Comparison of ENCODE assay signal across 8 mouse cellular contexts in the genomic region with DNA sequence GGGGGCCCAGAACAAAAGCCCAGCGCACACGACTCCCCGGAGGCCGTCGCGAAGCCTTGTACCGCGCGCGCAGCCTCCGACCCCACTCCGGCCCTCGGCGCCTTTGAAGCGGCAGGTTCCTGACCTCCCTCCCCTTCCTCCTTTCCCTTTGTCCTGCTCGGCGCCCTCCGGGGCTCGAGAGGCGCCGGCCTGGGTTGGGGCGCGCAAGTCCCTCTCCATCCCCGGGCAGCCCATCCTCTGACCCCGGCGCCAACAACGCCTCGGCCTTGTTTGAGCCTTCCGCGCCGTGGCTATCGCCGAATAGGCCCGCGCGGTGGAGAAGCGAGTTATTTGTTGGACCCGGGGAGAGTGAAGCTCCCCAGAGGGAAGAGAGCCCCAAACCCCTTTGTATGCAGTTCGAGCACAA. TPM values are rescaled to one million over a fixed set of nuclear protein-coding genes. Genes with fewer than 3 reads are reported as not detected.
DNase-seq lines count a peak whose midpoint lies in the region; ATAC-seq and TF ChIP-seq lines count a peak whose summit lies in the region.

No protein-coding gene starts in this region.

- peak; percentile 25 for DNase-seq in CD4-positive, CD25-positive, alpha-beta regulatory T cell, adult 2 months (ENCODE audit: low read depth, low spot score)
- DNase-seq in retina, postnatal 1 day: peak; percentile 78
- DNase-seq in retina, embryonic 14.5 days (ENCODE audit: low spot score): no peak
- peak; percentile 86 for DNase-seq in forebrain, embryonic 11.5 days (ENCODE audit: low spot score)
- no peak for DNase-seq in midbrain, embryonic 11.5 days (ENCODE audit: low spot score, missing footprints)
- DNase-seq in left cerebral cortex, adult 8-10 months (ENCODE audit: low spot score in 2 of 2): no peak

- H3K4me3 ChIP-seq in forebrain, embryonic 11.5 days (ENCODE audit: low read depth, low read length): peak overlapping the region; percentile 96
- peak overlapping the region; percentile 82 for H3K4me3 ChIP-seq in intestine, postnatal 0 days (ENCODE audit: low read depth, low read length)
- H3K4me3 ChIP-seq in midbrain, embryonic 11.5 days (ENCODE audit: low read depth, low read length): peak overlapping the region; percentile 97

- no peaks in the 10 kb centered on the region for H3K9me3 ChIP-seq in forebrain, embryonic 11.5 days (ENCODE audit: control insufficient read depth, low read length)
- no peaks in the 10 kb centered on the region for H3K9me3 ChIP-seq in intestine, postnatal 0 days (ENCODE audit: control insufficient read depth)
- no peaks in the 10 kb centered on the region for H3K9me3 ChIP-seq in midbrain, embryonic 11.5 days (ENCODE audit: control insufficient read depth, low read length)

- WGBS in forebrain, embryonic 11.5 days: under 1% methylated on average over 39 of the region's 39 CpGs
- WGBS in intestine, postnatal 0 days: under 1% methylated on average over 34 of the region's 39 CpGs
- WGBS in midbrain, embryonic 11.5 days: 0% methylated on average over 38 of the region's 39 CpGs

- H3K27me3 ChIP-seq in forebrain, embryonic 11.5 days (ENCODE audit: control insufficient read depth, insufficient read depth, low read length): no peaks in the 10 kb centered on the region
- no peaks in the 10 kb centered on the region for H3K27me3 ChIP-seq in intestine, postnatal 0 days (replicated peaks; ENCODE audit: control insufficient read depth, insufficient read depth, low read length)
- no peaks in the 10 kb centered on the region for H3K27me3 ChIP-seq in midbrain, embryonic 11.5 days (ENCODE audit: control insufficient read depth, insufficient read depth, low read length)

- TF ChIP-seq CTCF in intestine, postnatal 0 days (IDR thresholded peaks at IDR 0.05; ENCODE audit: low read depth): no peak

- peak overlapping the region; percentile 100 for H3K9ac ChIP-seq in forebrain, embryonic 11.5 days (ENCODE audit: low read length)
- peak overlapping the region; percentile 97 for H3K9ac ChIP-seq in intestine, postnatal 0 days (ENCODE audit: low read depth, low read length)
- peak overlapping the region; percentile 100 for H3K9ac ChIP-seq in midbrain, embryonic 11.5 days (ENCODE audit: low read length)

- H3K27ac ChIP-seq in forebrain, embryonic 11.5 days (ENCODE audit: low read depth, low read length): peak overlapping the region; percentile 99
- H3K27ac ChIP-seq in intestine, postnatal 0 days (ENCODE audit: low read depth, low read length): peak overlapping the region; percentile 84
- H3K27ac ChIP-seq in midbrain, embryonic 11.5 days (ENCODE audit: low read depth, low read length): peak overlapping the region; percentile 97

- H3K36me3 ChIP-seq in forebrain, embryonic 11.5 days (ENCODE audit: control insufficient read depth, insufficient read depth, low read length): no peaks in the 10 kb centered on the region
- H3K36me3 ChIP-seq in intestine, postnatal 0 days (ENCODE audit: control insufficient read depth, insufficient read depth): no peaks in the 10 kb centered on the region
- no peaks in the 10 kb centered on the region for H3K36me3 ChIP-seq in midbrain, embryonic 11.5 days (ENCODE audit: control insufficient read depth, insufficient read depth, low read length)

- peaks cover 13% of the 10 kb centered on the region for H3K4me1 ChIP-seq in forebrain, embryonic 11.5 days (replicated peaks; ENCODE audit: control insufficient read depth, insufficient read depth, low read length)
- peaks cover 9% of the 10 kb centered on the region; the same call in 1 of the 2 replicates for H3K4me1 ChIP-seq in intestine, postnatal 0 days (replicated peaks; ENCODE audit: control insufficient read depth, insufficient read depth, low read length)
- peaks cover 18% of the 10 kb centered on the region for H3K4me1 ChIP-seq in midbrain, embryonic 11.5 days (ENCODE audit: control insufficient read depth, insufficient read depth, low read length)

- peak overlapping the region; percentile 78 for H3K4me2 ChIP-seq in forebrain, embryonic 11.5 days (ENCODE audit: low read depth, low read length, severe bottlenecking)
- H3K4me2 ChIP-seq in intestine, postnatal 0 days (replicated peaks; ENCODE audit: low read depth): peak overlapping the region; percentile 97
- H3K4me2 ChIP-seq in midbrain, embryonic 11.5 days: peak overlapping the region; percentile 79

- ATAC-seq in CD4-positive, CD25-positive, alpha-beta regulatory T cell, adult 4 months: no peak
- ATAC-seq in forebrain, embryonic 11.5 days (replicated peaks; ENCODE audit: low FRiP score): no peak
- no peak for ATAC-seq in intestine, postnatal 0 days
- peak; percentile 1; the same call in 1 of the 2 replicates for ATAC-seq in midbrain, embryonic 11.5 days (ENCODE audit: low FRiP score)

RNA-seq across cellular contexts. Expression of a gene that starts 2.0 kb away (rescaled TPM):
- polyA plus RNA-seq in CD4-positive, CD25-positive, alpha-beta regulatory T cell, adult 4 months (2017; shearing (Covaris generic)): not detected
- polyA plus RNA-seq in forebrain, embryonic 11.5 days (2014; fragmentation: Nextera tagmentation; extraction: Ambion mirVana): 25.2 and 30.3 TPM in 2 replicates
- 3.1 and 4.2 TPM in 2 replicates for polyA plus RNA-seq in intestine, postnatal 0 days (2015; fragmentation: Nextera tagmentation; extraction: Ambion mirVana)
- 17.6 and 20.6 TPM in 2 replicates for polyA plus RNA-seq in midbrain, embryonic 11.5 days (2014; fragmentation: Nextera tagmentation; extraction: Ambion mirVana)
- 10 to 100 TPM; 20.8 to 23.0 (median 21.6) TPM for total RNA-seq in left cerebral cortex, adult 8-10 months (2022)

Comparison
In these comparisons a context has a peak if more than half of its experiments do, and no peak if none do; other contexts are left out.
1. DNase-seq: peak in CD4-positive, CD25-positive, alpha-beta regulatory T cell, adult 2 months (single experiment), retina, postnatal 1 day (single experiment) and forebrain, embryonic 11.5 days (single experiment); none in retina, embryonic 14.5 days (single experiment), midbrain, embryonic 11.5 days (single experiment) and left cerebral cortex, adult 8-10 months (0 of 2).
2. Peak in every context shown above with its lines, with median percentiles within 50 percentile points of each other: H3K27ac ChIP-seq, H3K4me2 ChIP-seq, H3K4me3 ChIP-seq and H3K9ac ChIP-seq.